Mouse (Mus musculus) lung, postnatal 0 days (tissue): ENCODE results near the gene Cks1b.

Experiments used
- CTCF ChIP-seq: IDR thresholded peaks from 2 replicates; pipeline ENCODE4 v1.5.1; 2016; ENCODE audit warnings: antibody characterized with exemption, mild to moderate bottlenecking
- EP300 ChIP-seq: IDR thresholded peaks from 2 replicates; pipeline ENCODE4 v1.6.1; 2016; ENCODE audit warnings: antibody characterized with exemption, mild to moderate bottlenecking, control low read depth

DNA sequence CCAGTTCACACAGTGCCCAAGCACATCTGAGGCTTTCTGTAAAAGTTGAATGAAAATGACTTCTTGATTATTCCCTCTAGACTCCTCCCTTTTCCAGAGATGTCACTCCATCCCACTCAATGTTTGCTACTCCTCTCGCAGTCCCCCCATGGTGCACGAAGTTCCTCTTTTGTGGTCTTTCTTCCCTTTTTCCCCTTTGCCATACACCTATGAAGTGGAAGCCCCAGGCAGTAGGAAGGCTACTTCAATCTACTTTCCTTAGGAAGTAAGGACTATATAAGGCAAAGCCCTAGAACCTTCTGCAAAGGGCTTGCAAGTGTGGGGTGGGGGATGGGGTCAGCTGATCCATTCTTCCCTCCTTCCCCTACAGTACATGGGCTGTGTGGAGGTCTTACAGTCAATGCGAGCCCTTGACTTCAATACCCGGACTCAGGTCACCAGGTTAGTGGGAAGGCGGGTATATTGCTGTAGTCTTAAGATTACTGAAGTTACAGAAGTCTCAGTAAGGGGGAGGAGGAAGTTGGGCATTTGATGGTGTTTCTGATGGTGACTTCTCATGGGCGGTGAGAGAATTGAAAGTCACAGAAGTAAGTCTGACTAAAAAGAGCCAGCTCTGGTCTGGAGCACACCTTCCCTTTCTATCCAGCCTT is 4.5 kb upstream of the Cks1b start:
- no peak for TF ChIP-seq EP300
- TF ChIP-seq CTCF: no peak
